Mouse (Mus musculus) limb, embryonic 10.5 days (tissue): ENCODE measurements around the gene Icam5. TPM values are rescaled to one million over a fixed set of nuclear protein-coding genes. Genes with fewer than 3 reads are reported as not detected.
"Not testable (repeated sequence)": the region's sequence is repeated elsewhere in the genome, so short reads cannot be mapped to it uniquely, and the experiment has no call there.

Experiments
- DNase-seq: peaks from one replicate; pipeline ENCODE4 v3.0.0-alpha.2; 2017; ENCODE audit warnings: low spot score
- H3K27ac ChIP-seq: fragments of 300-500 bp; sonication (generic); 2 replicates; pipeline ENCODE4 v1.5.1; 2016; ENCODE audit warnings: mild to moderate bottlenecking
- H3K27me3 ChIP-seq: fragments of 300-500 bp; sonication (generic); 2 replicates; pipeline ENCODE4 v1.6.1; 2016; ENCODE audit warnings: low read depth, mild to moderate bottlenecking; ENCODE audit not compliant: poor library complexity, severe bottlenecking
- H3K36me3 ChIP-seq: fragments of 300-500 bp; sonication (generic); 2 replicates; pipeline ENCODE4 v1.6.1; 2016; ENCODE audit warnings: mild to moderate bottlenecking, moderate library complexity
- H3K4me1 ChIP-seq: fragments of 300-500 bp; sonication (generic); 2 replicates; pipeline ENCODE4 v1.6.1; 2016
- H3K4me3 ChIP-seq: fragments of 300-500 bp; sonication (generic); 2 replicates; pipeline ENCODE4 v1.5.1; 2016; ENCODE audit warnings: mild to moderate bottlenecking, moderate library complexity
- H3K9me3 ChIP-seq: fragments of 300-500 bp; sonication (generic); replicated peaks from 2 replicates; pipeline ENCODE4 v1.6.1; 2016; ENCODE audit warnings: mild to moderate bottlenecking
- WGBS: fragments of 180-500 bp; shearing (Covaris S2); methylation state at CpG from one replicate; pipeline ENCODE4 v1.1.7; 2016; 5-methylcytosine and 5-hydroxymethylcytosine counted together
- polyA plus RNA-seq: library from polyadenylated mRNA; unstranded; fragments of >200 nt; fragmentation: Nextera tagmentation; extraction: Ambion mirVana; gene quantifications from 2 replicates; pipeline ENCODE4 v1.2.1, GENCODE M21; 2016

Icam5 gene
- polyA plus RNA-seq, 1 experiment from 2014 or later = 0.05 TPM

- H3K9me3 ChIP-seq = no peaks in the 10 kb centered on the region
- H3K27ac ChIP-seq = no peak overlapping the region
- peaks cover 97% of the 10 kb centered on the region for H3K27me3 ChIP-seq
- H3K4me3 ChIP-seq = peak overlapping the region; percentile 56
- H3K4me1 ChIP-seq = peaks cover 69% of the 10 kb centered on the region
- no peaks in the 10 kb centered on the region for H3K36me3 ChIP-seq
- peak; percentile 73 for DNase-seq
- under 1% methylated on average over 36 of the region's 36 CpGs for WGBS
These were observed 500 bp upstream of the Icam5 start for GRCm38 (mm10) chr9:21031251-21031895.

- Histone ChIP-seq H3K9me3 (no peaks in the 10 kb centered on the region), H3K27ac (no peak overlapping the region), H3K4me1 (peaks cover 80% of the 10 kb centered on the region), H3K27me3 (peaks cover 97% of the 10 kb centered on the region), H3K36me3 (no peaks in the 10 kb centered on the region), H3K4me3 (peak overlapping the region; percentile 56)
- DNase-seq = no peak
- 5% methylated on average over 7 of the region's 7 CpGs for WGBS
These were observed 618 bp downstream of the Icam5 start for GRCm38 (mm10) chr9:21032491-21032890.

- Histone ChIP-seq H3K27me3 (peaks cover 97% of the 10 kb centered on the region), H3K9me3 (no peaks in the 10 kb centered on the region), H3K4me1 (peaks cover 79% of the 10 kb centered on the region), H3K4me3 (peak overlapping the region; percentile 56), H3K27ac (no peak overlapping the region), H3K36me3 (no peaks in the 10 kb centered on the region)
- WGBS = under 1% methylated on average over 34 of the region's 34 CpGs
- DNase-seq = peak; percentile 83
These were observed 1.3 kb downstream of the Icam5 start for GRCm38 (mm10) chr9:21033136-21033535.

GRCm38 (mm10) chr9:21034481-21035085 is 2.7 kb downstream of the Icam5 start:
- no peaks in the 10 kb centered on the region for H3K36me3 ChIP-seq
- DNase-seq = peak; percentile 50
- H3K27me3 ChIP-seq = peaks cover 97% of the 10 kb centered on the region
- no peaks in the 10 kb centered on the region; the same call in 1 of the 2 replicates for H3K9me3 ChIP-seq
- peaks cover 71% of the 10 kb centered on the region for H3K4me1 ChIP-seq
- 4% methylated on average over 17 of the region's 17 CpGs for WGBS
- H3K4me3 ChIP-seq = peak overlapping the region; percentile 16; the same call in 1 of the 2 replicates
- no peak overlapping the region for H3K27ac ChIP-seq

DNA sequence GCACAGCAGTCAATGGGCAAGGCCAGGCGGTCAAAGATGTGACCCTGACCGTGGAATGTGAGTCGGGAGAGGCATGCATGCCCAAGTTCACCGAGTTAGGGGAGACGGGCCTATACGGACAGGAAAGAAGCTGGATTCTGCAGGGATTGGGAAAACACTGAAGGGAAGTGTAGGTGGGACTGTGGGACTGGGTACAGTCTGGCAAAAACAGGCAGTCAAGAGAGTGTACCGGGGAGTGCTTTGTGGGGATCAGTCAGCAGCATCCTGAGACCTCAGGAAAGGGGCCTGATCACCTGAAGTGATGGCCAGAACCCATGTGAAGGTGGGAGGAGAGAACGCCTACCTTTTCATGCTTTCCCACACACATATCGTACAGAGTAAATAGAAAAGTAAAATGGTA is 3.7 kb downstream of the Icam5 start:
- Histone ChIP-seq H3K27ac (no peak overlapping the region), H3K4me3 (0 out of 2 replicates have a peak overlapping the region, but pooled peaks have one; percentile 16), H3K9me3 (no peaks in the 10 kb centered on the region; the same call in 1 of the 2 replicates), H3K36me3 (no peaks in the 10 kb centered on the region), H3K27me3 (peaks cover 98% of the 10 kb centered on the region), H3K4me1 (peaks cover 65% of the 10 kb centered on the region)
- WGBS = 16% methylated on average over 9 of the region's 9 CpGs
- DNase-seq = no peak

- peak; percentile 44 for DNase-seq
- no peak overlapping the region for H3K27ac ChIP-seq
- H3K4me3 ChIP-seq = peak overlapping the region; percentile 50; the same call in 1 of the 2 replicates
- no peaks in the 10 kb centered on the region for H3K36me3 ChIP-seq
- H3K4me1 ChIP-seq = peaks cover 62% of the 10 kb centered on the region
- H3K27me3 ChIP-seq = peaks cover 100% of the 10 kb centered on the region
- 7% methylated on average over 20 of the region's 20 CpGs for WGBS
- H3K9me3 ChIP-seq = no peaks in the 10 kb centered on the region; the same call in 1 of the 2 replicates
These were observed 4.3 kb downstream of the Icam5 start for GRCm38 (mm10) chr9:21036161-21036560.

DNA sequence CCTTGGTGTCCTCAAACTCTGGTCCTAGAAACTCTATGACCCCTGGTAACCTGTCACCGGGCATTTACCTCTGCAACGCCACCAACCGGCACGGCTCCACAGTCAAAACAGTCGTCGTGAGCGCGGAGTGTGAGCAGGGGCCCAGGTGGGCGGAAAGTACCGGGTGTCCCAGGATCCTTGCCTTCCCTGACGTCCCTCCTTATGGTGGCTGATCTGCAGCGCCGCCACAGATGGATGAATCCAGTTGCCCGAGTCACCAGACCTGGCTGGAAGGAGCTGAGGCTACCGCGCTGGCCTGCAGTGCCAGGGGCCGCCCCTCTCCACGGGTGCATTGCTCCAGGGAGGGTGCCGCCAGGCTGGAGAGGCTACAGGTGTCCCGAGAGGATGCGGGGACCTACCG is 4.8 kb downstream of the Icam5 start:
- H3K27me3 ChIP-seq = peaks cover 100% of the 10 kb centered on the region
- peaks cover 60% of the 10 kb centered on the region for H3K4me1 ChIP-seq
- no peaks in the 10 kb centered on the region for H3K36me3 ChIP-seq
- WGBS = 1% methylated on average over 22 of the region's 22 CpGs
- H3K9me3 ChIP-seq = no peaks in the 10 kb centered on the region; the same call in 1 of the 2 replicates
- peak overlapping the region; percentile 50 for H3K4me3 ChIP-seq
- H3K27ac ChIP-seq = no peak overlapping the region
- DNase-seq = peak; percentile 39

- H3K4me3 ChIP-seq = peak overlapping the region; percentile 50
- H3K9me3 ChIP-seq = no peaks in the 10 kb centered on the region; the same call in 1 of the 2 replicates
- peaks cover 52% of the 10 kb centered on the region for H3K4me1 ChIP-seq
- 3% methylated on average over 31 of the region's 31 CpGs for whole genome bisulfite sequencing
- H3K27me3 ChIP-seq = peaks cover 95% of the 10 kb centered on the region
- no peaks in the 10 kb centered on the region for H3K36me3 ChIP-seq
- H3K27ac ChIP-seq = peak overlapping the region; percentile 73
- DNase-seq = no peak
These were observed 5.6 kb downstream of the Icam5 start for GRCm38 (mm10) chr9:21037481-21037891.

- Histone ChIP-seq H3K27me3 (peaks cover 72% of the 10 kb centered on the region), H3K4me1 (peaks cover 40% of the 10 kb centered on the region), H3K27ac (no peak overlapping the region), H3K9me3 (no peaks in the 10 kb centered on the region; the same call in 1 of the 2 replicates), H3K4me3 (no peak overlapping the region), H3K36me3 (no peaks in the 10 kb centered on the region)
- WGBS = 78% methylated on average over 3 of the region's 3 CpGs
- no peak for DNase-seq
These were observed 7.9 kb downstream of the Icam5 start for GRCm38 (mm10) chr9:21039779-21040178.

- Histone ChIP-seq H3K4me1 (peaks cover 31% of the 10 kb centered on the region), H3K4me3 (no peak overlapping the region), H3K27ac (no peak overlapping the region), H3K36me3 (no peaks in the 10 kb centered on the region), H3K27me3 (peaks cover 57% of the 10 kb centered on the region), H3K9me3 (no peaks in the 10 kb centered on the region; the same call in 1 of the 2 replicates)
- no peak for DNase-seq
- 58% methylated on average over 4 of the region's 4 CpGs for WGBS
These were observed 9.4 kb downstream of the Icam5 start for GRCm38 (mm10) chr9:21041308-21041707.

GRCm38 (mm10) chr9:21043563-21043962 is 11.7 kb downstream of the Icam5 start:
- 83% methylated on average over 4 of the region's 4 CpGs for WGBS

DNA sequence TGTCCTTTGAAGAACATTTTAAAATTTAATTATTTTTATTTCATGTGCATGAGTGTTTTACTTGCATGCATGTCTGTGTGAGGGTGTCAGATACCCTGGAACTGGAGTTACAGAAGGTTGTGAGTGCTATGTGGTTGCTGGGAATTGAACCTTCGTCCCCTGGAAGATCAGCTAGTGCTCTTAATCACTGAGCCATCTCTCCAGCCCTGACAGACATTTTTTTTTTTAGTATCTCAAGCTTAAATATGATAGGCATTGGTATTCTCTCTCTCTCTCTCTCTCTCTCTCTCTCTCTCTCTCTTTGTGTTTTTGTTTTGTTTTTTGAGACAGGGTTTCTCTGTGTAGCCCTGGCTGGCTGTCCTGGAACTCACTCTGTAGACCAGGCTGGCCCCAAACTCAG is 12.9 kb downstream of the Icam5 start:
- Histone ChIP-seq H3K4me1 (peaks cover 11% of the 10 kb centered on the region), H3K27me3 (peaks cover 22% of the 10 kb centered on the region)
- WGBS = 79% methylated on average over 1 of the region's 1 CpGs
- not testable (repeated sequence) for H3K4me3 ChIP-seq, H3K27ac ChIP-seq, H3K9me3 ChIP-seq, H3K36me3 ChIP-seq, DNase-seq

More at GRCm38 (mm10) chr9:21043563-21043962, 11.7 kb downstream of the Icam5 start:
- H3K36me3 ChIP-seq = no peaks in the 10 kb centered on the region
- no peaks in the 10 kb centered on the region; the same call in 1 of the 2 replicates for H3K9me3 ChIP-seq
- H3K4me3 ChIP-seq = no peak overlapping the region
- no peak for DNase-seq
- H3K27me3 ChIP-seq = peaks cover 35% of the 10 kb centered on the region
- H3K27ac ChIP-seq = no peak overlapping the region
- peaks cover 11% of the 10 kb centered on the region for H3K4me1 ChIP-seq

DNA sequence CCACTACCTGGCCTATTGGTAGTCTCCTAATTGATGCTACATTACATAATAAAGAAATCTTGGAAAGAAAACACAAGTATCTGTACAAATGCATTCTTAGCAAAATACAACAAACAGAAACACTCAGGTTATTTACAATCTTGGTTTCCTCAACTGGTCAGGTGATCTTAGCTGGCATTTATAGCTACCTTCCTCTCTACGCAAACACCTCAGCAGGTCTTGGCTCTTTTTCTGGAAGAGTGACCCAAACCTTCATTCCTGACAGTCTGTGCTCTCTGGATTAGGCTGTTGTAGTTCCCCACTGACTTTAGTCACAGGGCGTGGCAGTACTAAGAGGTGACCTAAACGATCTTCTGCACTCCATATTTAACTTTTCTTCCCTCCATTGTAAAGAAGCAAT is 13.4 kb downstream of the Icam5 start:
- DNase-seq = no peak
- peaks cover 10% of the 10 kb centered on the region for H3K4me1 ChIP-seq
- H3K36me3 ChIP-seq = no peaks in the 10 kb centered on the region
- no peak overlapping the region for H3K27ac ChIP-seq
- no peaks in the 10 kb centered on the region for H3K9me3 ChIP-seq
- 83% methylated on average over 3 of the region's 3 CpGs for WGBS
- H3K27me3 ChIP-seq = peaks cover 18% of the 10 kb centered on the region
- no peak overlapping the region for H3K4me3 ChIP-seq
